Mouse (Mus musculus) frontal cortex, adult 2 months (tissue): ENCODE measurements around the gene Vil1. TPM values are rescaled to one million over a fixed set of nuclear protein-coding genes. Genes with fewer than 3 reads are reported as not detected.
A peak's percentile ranks its signal among the peaks of the same experiment; 100 is the strongest.
"Not testable (repeated sequence)": the region's sequence is repeated elsewhere in the genome, so short reads cannot be mapped to it uniquely, and the experiment has no call there.

Source experiments
- DNase-seq, 2 experiments: peaks; one replicate each; pipeline ENCODE4 v3.0.0; 2022; ENCODE audit warnings: low spot score in 1 of 2; ENCODE audit errors: extremely low spot score in 1 of 2
- polyA plus RNA-seq: library from polyadenylated mRNA; depleted of rRNA; stranded (reverse); fragments of >200 nt; gene quantifications from 2 replicates; pipeline ENCODE4 v1.2.3, GENCODE M21; 2012

Gene Vil1
- polyA plus RNA-seq, 1 experiment = 0.82 TPM

- peak; percentile 86 to 94 for DNase-seq
Observed at GRCm38 (mm10) chr1:74386714-74387385, 22.3 kb upstream of the Vil1 start.

GRCm38 (mm10) chr1:74387386-74387988 lies 21.7 kb upstream of the Vil1 start:
- no peak for DNase-seq

DNA sequence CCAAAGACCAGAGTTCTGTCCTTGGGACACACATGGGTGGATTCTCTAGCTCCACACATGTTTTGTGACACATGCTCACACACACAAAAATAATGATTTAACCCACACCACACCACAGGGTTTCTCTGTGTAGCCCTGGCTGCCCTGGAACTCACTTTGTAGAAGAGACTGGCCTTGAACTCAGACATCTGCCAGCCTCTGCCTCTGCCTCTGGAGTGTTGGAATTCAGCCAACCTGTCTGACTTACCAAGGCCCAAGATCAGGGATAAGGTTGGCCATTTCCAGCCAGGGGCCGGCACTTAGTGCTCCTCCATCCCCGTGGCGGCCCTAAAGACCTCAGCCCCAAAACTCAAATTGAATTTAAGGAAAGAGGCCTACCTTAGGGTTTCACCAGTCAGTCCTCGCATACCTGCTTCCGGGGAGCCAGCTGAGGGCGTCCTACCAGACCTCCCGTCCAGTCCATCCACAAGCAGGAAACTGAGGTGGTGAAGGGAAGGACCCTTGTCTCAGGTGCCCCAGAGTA lies 20.7 kb upstream of the Vil1 start:
- no peak for DNase-seq

DNA sequence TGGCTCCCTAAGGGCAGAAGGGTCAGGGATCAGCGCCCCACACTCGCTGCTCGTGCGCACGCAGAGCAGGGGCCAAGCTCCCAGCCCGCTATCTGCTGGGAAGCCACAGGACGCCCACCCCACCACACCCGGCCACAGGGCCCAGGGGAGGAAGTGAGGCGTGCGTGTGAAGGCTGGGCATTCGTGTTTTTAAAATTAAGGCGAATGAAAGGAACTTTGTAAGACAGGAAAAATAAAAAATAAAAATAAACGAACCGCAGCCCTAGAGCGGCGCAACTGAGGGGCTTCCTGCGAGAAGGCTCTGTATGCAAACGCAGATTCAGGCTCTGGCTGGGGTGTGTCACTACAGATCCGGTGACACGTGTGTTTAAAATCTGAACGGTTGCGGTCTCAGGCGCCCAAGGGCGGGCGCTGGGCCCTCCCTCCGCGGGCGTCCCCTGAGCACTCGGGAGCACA lies 19.3 kb upstream of the Vil1 start:
- DNase-seq = no peak

DNA sequence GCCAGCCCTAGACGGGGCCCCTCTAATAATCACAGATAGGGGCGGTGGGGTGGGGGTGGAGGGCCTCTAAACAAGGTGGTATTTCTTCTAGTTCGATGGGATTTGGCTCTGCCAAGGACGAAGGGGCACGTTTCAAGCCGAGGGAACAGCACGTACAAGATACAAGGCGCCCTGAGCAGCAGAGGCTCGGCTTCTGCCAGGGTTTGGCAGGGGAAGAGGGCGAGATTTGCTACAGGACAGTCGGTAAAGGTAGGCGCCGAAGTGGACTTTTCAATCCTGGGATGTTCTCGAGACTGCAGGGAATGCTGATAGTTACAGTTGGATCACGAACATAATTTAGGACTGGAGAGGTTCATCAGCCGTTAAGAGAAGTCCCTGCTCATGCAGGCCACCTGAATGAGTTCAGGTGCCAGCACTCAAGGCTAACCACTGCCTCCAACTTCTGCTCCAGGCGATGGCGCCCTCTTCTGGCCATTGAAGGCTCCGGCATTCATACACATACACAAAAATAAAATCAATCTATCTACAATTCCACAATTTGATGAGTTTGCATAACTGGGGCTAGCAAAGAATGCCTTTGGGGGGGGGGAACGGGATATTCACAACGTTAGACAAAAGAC lies 18.8 kb upstream of the Vil1 start:
- DNase-seq = peak in 1 of 2 experiments; percentile 44

GRCm38 (mm10) chr1:74390924-74391748 lies 18.0 kb upstream of the Vil1 start, which contains the start of gene Ctdsp1:
Gene Ctdsp1 (plus strand): TSS chr1:74391509.
- peak; percentile 89 to 97 for DNase-seq

- peak in 1 of 2 experiments; percentile 36 for DNase-seq
Observed at GRCm38 (mm10) chr1:74391844-74392441, 17.2 kb upstream of the Vil1 start.

DNA sequence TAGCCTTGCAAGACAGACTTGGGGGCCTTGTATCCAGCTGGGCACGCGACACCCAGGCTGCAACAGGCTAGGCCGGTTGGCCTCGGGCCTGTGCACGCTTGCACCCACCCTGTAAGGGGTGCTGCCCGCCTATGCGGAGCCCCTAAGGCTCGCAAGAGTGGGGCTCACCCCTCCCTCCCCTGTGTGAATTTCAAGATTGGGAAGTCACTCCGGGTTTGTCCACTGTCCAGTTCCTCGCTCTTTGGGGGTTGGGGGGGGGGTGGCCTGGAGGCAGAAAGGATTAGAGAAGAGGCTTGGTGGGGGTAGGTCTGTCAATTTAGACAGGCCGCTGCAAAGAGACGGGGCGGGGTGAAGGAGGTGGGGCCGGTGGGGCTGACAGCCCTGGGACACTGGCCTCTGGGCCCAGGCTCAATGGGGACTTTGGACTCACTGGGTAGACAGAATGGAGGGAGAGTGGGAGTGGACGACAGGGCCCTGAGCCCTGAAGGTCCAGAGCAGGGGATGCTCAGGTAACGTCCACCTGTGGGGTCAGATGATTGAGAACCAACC lies 16.7 kb upstream of the Vil1 start:
- DNase-seq = no peak

- no peak for DNase-seq
Observed at GRCm38 (mm10) chr1:74393010-74393409, 16.2 kb upstream of the Vil1 start.

DNA sequence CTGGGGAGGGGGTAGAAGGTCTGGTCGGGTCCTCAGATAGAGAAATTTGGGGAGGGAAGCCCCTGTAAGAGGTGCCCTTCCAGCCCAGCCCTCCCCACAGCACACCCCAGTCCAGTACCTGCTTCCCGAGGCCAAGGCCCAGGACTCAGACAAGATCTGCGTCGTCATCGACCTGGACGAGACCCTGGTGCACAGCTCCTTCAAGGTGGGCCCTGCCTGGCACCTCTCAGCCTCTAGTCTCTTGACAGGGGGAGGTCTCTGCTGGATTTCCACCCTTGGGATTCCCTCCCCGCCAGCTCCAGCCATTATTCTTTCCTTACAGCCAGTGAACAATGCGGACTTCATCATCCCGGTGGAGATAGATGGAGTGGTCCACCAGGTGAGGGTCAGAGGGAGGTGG lies 15.5 kb upstream of the Vil1 start:
- DNase-seq = no peak

DNA sequence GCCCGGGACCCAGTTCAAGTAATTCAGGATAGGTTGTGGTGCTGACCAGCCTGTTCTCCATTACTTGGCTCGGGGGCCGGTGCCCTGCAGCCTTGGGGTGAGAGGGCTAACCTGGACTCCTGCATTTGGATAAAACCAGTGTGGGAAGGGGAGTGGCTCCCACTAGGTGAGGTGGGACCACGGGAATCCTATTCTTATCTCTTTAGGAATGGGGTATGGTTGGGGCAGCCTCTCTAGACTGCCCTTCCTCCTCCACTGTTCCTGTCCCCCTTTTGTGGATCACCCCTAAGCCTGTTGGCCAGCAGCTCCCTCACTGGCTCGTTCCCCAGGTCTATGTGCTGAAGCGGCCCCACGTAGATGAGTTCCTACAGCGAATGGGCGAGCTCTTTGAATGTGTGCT lies 14.9 kb upstream of the Vil1 start:
- DNase-seq = no peak

DNA sequence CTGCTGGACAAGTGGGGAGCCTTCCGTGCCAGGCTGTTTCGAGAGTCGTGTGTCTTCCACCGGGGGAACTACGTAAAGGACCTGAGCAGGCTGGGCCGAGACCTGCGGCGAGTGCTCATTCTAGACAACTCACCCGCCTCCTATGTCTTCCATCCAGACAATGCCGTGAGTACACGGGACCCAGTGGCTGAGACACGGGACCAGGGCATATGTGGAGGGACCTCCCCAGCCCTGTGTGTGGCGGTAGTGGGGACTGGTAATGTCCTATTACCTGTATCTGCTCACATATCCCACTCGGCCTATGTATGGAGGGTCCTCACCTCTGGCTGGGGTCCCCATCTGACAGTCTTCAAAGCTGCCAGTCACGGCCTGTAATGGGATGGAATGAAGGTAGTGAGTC lies 14.3 kb upstream of the Vil1 start:
- no peak for DNase-seq

- DNase-seq = no peak
Observed at GRCm38 (mm10) chr1:74395290-74395689, 13.9 kb upstream of the Vil1 start.

- not testable (repeated sequence) for DNase-seq
Observed at GRCm38 (mm10) chr1:74396456-74397222, 12.5 kb upstream of the Vil1 start.

- DNase-seq = peak; percentile 82 to 90
Observed at GRCm38 (mm10) chr1:74397268-74397918, 11.8 kb upstream of the Vil1 start.

DNA sequence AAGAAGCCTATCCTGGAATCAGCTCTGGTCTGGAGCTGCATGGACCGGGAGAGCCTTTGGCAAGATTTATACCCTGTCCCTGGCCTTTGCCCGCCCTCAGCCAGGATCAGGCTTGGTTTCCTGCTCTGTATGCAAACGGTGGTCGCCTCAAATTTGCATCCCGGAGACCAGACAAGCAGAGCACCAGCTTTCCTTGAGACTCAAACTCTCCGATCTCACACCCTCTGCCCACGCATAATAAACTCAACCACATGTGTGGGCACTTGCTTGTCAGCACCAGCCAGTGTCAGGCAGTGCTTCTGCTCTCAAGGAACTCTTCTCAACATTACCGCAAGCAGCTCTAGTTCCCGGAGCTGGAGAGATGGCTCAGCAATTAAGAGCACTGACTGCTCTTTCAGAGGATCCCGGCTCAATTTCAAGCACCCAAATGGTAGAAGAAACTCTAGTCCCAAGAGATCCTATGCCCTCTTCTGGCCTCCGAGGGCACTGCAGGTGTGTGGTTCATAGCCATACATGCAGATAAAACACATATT lies 11.2 kb upstream of the Vil1 start:
- DNase-seq = peak; percentile 50 to 67

DNA sequence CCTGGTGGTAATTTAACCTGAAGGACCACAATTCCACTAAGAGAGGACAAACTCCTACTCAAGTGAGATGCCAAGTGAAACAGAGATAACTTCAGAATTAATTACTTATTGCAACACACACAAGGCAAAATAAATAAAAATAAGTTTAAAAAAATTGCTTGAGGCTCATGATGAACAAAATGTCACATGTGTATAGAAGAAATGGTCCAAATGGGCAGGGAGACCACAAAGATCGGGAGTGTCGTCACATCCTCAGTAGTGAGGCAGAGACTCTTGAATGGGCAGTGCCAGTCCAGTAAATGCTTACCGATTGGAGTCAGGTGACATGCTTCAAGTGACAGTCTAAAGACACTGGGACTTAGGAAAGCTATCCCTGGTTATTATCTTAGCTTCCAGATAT lies 8.6 kb upstream of the Vil1 start:
- DNase-seq = no peak

DNA sequence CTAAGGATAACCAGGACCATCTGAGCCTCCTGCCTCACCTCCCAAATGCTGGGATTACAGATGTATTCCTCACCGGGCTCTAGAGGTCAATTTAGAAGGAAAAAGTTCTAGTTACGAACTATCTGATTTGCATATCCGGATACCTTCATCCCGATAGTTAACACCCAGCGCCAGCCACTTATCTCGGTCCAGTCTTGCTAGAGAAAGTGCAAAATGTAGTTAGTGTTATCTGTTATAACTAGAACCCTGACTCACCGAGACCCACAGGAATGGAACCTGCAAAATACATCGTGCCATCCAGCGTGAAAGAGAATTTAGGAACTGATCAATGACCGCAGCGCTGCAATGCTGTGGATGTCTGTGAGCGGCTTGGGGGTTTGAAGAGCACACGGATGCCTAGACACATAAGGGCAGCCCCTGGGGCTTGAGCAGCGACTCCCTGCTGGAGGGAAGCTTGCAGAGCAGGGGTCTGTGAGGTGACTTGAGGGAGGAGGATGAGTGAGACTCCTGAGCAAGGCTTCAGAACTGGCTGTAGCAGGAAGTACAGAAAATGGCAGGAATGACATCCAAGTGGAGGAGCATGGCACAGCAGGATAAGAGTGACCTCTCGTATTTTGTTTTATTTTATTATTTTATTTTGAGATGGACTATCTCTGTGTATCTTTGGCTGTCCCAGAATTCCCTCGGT lies 8.0 kb upstream of the Vil1 start:
- DNase-seq = no peak
